Mouse (Mus musculus) heart, adult 18-20 months (tissue): ENCODE measurements at regions not wholly inside any gene's neighbourhood (a gene's known extent, or its start where the extent isn't known, plus 50 kb on each side); places are given as distances from the start of the nearest gene placed in this dataset.
A peak's percentile ranks its signal among the peaks of the same experiment; 100 is the strongest.

Experiments used
- DNase-seq, 2 experiments: peaks; one replicate each; pipeline ENCODE4 v3.0.0; 2021 to 2022; ENCODE audit warnings: mixed read lengths in 1 of 2

- DNase-seq: peak; percentile 29 to 59
Observed at GRCm38 (mm10) chr1:77201321-77201917, 313.5 kb downstream of the Epha4 start.

GRCm38 (mm10) chr1:77202948-77203347 is 311.9 kb downstream of the Epha4 start:
- peak; percentile 65 to 76 for DNase-seq

GRCm38 (mm10) chr1:77206535-77206934 is 308.4 kb downstream of the Epha4 start:
- no peak for DNase-seq

GRCm38 (mm10) chr1:77209395-77209794 is 305.5 kb downstream of the Epha4 start:
- DNase-seq: no peak

- DNase-seq: peak; percentile 44 to 45
Observed at GRCm38 (mm10) chr1:77213462-77214098, 301.3 kb downstream of the Epha4 start.

- no peak for DNase-seq
Observed at GRCm38 (mm10) chr1:77219488-77220321, 295.2 kb downstream of the Epha4 start.

- no peak for DNase-seq
Observed at GRCm38 (mm10) chr1:77220322-77220590, 294.6 kb downstream of the Epha4 start.

- no peak for DNase-seq
Observed at GRCm38 (mm10) chr1:77220783-77221182, 294.1 kb downstream of the Epha4 start.

GRCm38 (mm10) chr1:77221900-77222299 is 293.0 kb downstream of the Epha4 start:
- no peak for DNase-seq

- DNase-seq: peak in 1 of 2 experiments; percentile 4
Observed at GRCm38 (mm10) chr1:77226546-77226945, 288.3 kb downstream of the Epha4 start.

- DNase-seq: peak in 1 of 2 experiments; percentile 21
Observed at GRCm38 (mm10) chr1:77226991-77227515, 287.8 kb downstream of the Epha4 start.

- DNase-seq: no peak
Observed at GRCm38 (mm10) chr1:77227800-77228199, 287.1 kb downstream of the Epha4 start.

GRCm38 (mm10) chr1:77229561-77229960 is 285.3 kb downstream of the Epha4 start:
- no peak for DNase-seq

GRCm38 (mm10) chr1:77233010-77233409 is 281.9 kb downstream of the Epha4 start:
- peak; percentile 64 to 74 for DNase-seq

- no peak for DNase-seq
Observed at GRCm38 (mm10) chr1:77244642-77245041, 270.2 kb downstream of the Epha4 start.

GRCm38 (mm10) chr1:77246047-77246446 is 268.8 kb downstream of the Epha4 start:
- DNase-seq: no peak

- no peak for DNase-seq
Observed at GRCm38 (mm10) chr1:77254276-77254675, 260.6 kb downstream of the Epha4 start.

GRCm38 (mm10) chr1:77256115-77256842 is 258.6 kb downstream of the Epha4 start:
- no peak for DNase-seq

GRCm38 (mm10) chr1:77258730-77259310 is 256.1 kb downstream of the Epha4 start:
- DNase-seq: no peak

- DNase-seq: no peak
Observed at GRCm38 (mm10) chr1:77259789-77260188, 255.1 kb downstream of the Epha4 start.

GRCm38 (mm10) chr1:77261678-77262077 is 253.2 kb downstream of the Epha4 start:
- no peak for DNase-seq

- DNase-seq: no peak
Observed at GRCm38 (mm10) chr1:77265677-77266076, 249.2 kb downstream of the Epha4 start.
